Mouse (Mus musculus) heart, postnatal 0 days (tissue): ENCODE data around the gene Bicd2.

Experiments
- CTCF ChIP-seq: IDR thresholded peaks from 2 replicates; pipeline ENCODE4 v1.5.1; 2016; ENCODE audit warnings: antibody characterized with exemption, control low read depth, low read depth
- EP300 ChIP-seq: IDR thresholded peaks from 2 replicates; pipeline ENCODE4 v1.6.1; 2016; ENCODE audit warnings: antibody characterized with exemption, low read depth

- TF ChIP-seq CTCF (no peak), EP300 (no peak)
Observed at GRCm38 (mm10) chr13:49349836-49350505, 8.6 kb downstream of the Bicd2 start.
